Mouse (Mus musculus) G1E (cell line): ENCODE results near the gene Apoc2.

Experiments
- CTCF ChIP-seq: IDR thresholded peaks from 2 replicates; pipeline ENCODE4 v1.5.1; 2012; ENCODE audit warnings: low read depth, low read length, inconsistent platforms, mixed read lengths
- GATA1 ChIP-seq: IDR thresholded peaks from 2 replicates; pipeline ENCODE4 v1.6.1; 2012; ENCODE audit warnings: borderline replicate concordance, low read length, inconsistent platforms, mixed read lengths
- GATA2 ChIP-seq: IDR thresholded peaks from 2 replicates; pipeline ENCODE4 v1.6.1; 2012; ENCODE audit warnings: low read depth, low read length, inconsistent platforms, borderline replicate concordance
- POLR2AphosphoS5 ChIP-seq: IDR thresholded peaks from 2 replicates; pipeline ENCODE4 v1.6.1; 2012; ENCODE audit warnings: low read depth, low read length, inconsistent platforms; ENCODE audit not compliant: insufficient replicate concordance
- TAL1 ChIP-seq: conservative IDR thresholded peaks from 2 replicates; pipeline ENCODE4 v1.6.1; 2012; ENCODE audit warnings: low read depth, low read length, inconsistent platforms, mixed read lengths

GRCm38 (mm10) chr7:19623433-19623832, 54.3 kb downstream of the Apoc2 start:
- TF ChIP-seq TAL1, result no peak
- no peak for TF ChIP-seq CTCF
- TF ChIP-seq GATA1, result no peak
- no peak for TF ChIP-seq GATA2
- no peak for TF ChIP-seq POLR2AphosphoS5
